Mouse (Mus musculus) intestine, embryonic 16.5 days (tissue): ENCODE measurements around the gene Crispld2. TPM values are rescaled to one million over a fixed set of nuclear protein-coding genes. Genes with fewer than 3 reads are reported as not detected.

Experiments used
- ATAC-seq: fragments of 200-750 bp; cut with Nextera tagmentation; 2 replicates; pipeline ENCODE4 v1.8.0; 2017; ENCODE audit warnings: moderate TSS enrichment, moderate library complexity
- H3K27ac ChIP-seq: fragments of 300-500 bp; sonication (generic); 2 replicates; pipeline ENCODE4 v1.5.1; 2014; ENCODE audit warnings: mild to moderate bottlenecking, low read length
- H3K27me3 ChIP-seq: fragments of 300-500 bp; sonication (generic); replicated peaks from 2 replicates; pipeline ENCODE4 v1.6.1; 2014; ENCODE audit warnings: low read length, control low read depth, mixed read lengths; ENCODE audit not compliant: control insufficient read depth, insufficient read depth
- H3K36me3 ChIP-seq: fragments of 300-500 bp; sonication (generic); 2 replicates; pipeline ENCODE4 v1.6.1; 2014; ENCODE audit warnings: low read length, control low read depth; ENCODE audit not compliant: control insufficient read depth, insufficient read depth
- H3K4me1 ChIP-seq: fragments of 300-500 bp; sonication (generic); 2 replicates; pipeline ENCODE4 v1.6.1; 2014; ENCODE audit warnings: low read length, control low read depth, mixed read lengths; ENCODE audit not compliant: control insufficient read depth, insufficient read depth
- H3K4me2 ChIP-seq: fragments of 300-500 bp; sonication (generic); 2 replicates; pipeline ENCODE4 v1.6.1; 2014; ENCODE audit warnings: low read depth, low read length, control low read depth
- H3K4me3 ChIP-seq: fragments of 300-500 bp; sonication (generic); 2 replicates; pipeline ENCODE4 v1.5.1; 2014; ENCODE audit warnings: mild to moderate bottlenecking, low read length
- H3K9ac ChIP-seq: fragments of 300-500 bp; sonication (generic); 2 replicates; pipeline ENCODE4 v1.6.1; 2014; ENCODE audit warnings: low read depth, low read length
- H3K9me3 ChIP-seq: fragments of 300-500 bp; sonication (generic); 2 replicates; pipeline ENCODE4 v1.6.1; 2016; ENCODE audit warnings: low read length, control low read depth; ENCODE audit not compliant: control insufficient read depth
- WGBS: fragments of 180-500 bp; shearing (Covaris S2); extraction: QIAGEN DNeasy Blood & Tissue Kit; methylation state at CpG from one replicate; pipeline ENCODE4 v1.1.7; 2014; 5-methylcytosine and 5-hydroxymethylcytosine counted together
- polyA plus RNA-seq: library from polyadenylated mRNA; unstranded; fragments of >200 nt; fragmentation: Nextera tagmentation; extraction: Ambion mirVana; gene quantifications from 2 replicates; pipeline ENCODE4 v1.2.1, GENCODE M21; 2015

The Crispld2 gene
- polyA plus RNA-seq, 1 experiment from 2014 or later, result 23.1 TPM

DNA sequence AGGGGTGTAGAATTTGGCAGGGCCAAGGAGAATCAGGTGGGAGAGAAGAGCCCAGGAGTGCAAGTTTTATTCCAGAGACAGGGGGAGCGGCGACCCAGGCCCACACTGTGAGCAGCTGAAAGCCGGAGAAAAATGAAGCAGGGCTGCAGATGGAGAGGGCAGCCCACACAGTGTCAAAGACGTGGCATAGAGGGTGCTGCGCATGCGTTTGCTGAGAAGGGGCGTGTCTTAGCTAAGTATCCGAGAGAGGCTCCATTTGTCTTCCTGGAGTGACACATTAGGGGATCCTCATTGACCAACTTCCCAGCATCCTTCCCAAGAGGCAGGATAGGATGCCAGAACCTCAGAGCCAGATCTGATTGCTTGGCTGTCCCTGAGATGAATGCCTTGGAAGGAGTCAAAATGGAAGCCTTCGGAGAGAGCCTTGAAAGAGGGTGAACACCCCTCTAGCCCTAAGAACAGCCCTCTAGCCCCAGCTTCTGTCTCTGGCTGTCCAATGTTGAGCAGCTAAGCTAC, 14.5 kb downstream of the Crispld2 start:
- ATAC-seq, result no peak
- H3K27me3 ChIP-seq, result no peaks in the 10 kb centered on the region
- 33% methylated on average over 9 of the region's 9 CpGs for WGBS
- H3K9ac ChIP-seq, result no peak overlapping the region
- no peak overlapping the region for H3K27ac ChIP-seq
- H3K4me2 ChIP-seq, result no peak overlapping the region
- H3K9me3 ChIP-seq, result no peaks in the 10 kb centered on the region
- H3K4me3 ChIP-seq, result no peak overlapping the region
- peaks cover 20% of the 10 kb centered on the region for H3K4me1 ChIP-seq
- no peaks in the 10 kb centered on the region for H3K36me3 ChIP-seq

GRCm38 (mm10) chr8:120007178-120007577, 14.9 kb downstream of the Crispld2 start:
- Histone ChIP-seq H3K9me3 (no peaks in the 10 kb centered on the region), H3K9ac (no peak overlapping the region), H3K36me3 (no peaks in the 10 kb centered on the region), H3K27me3 (no peaks in the 10 kb centered on the region), H3K27ac (no peak overlapping the region), H3K4me3 (no peak overlapping the region), H3K4me2 (no peak overlapping the region), H3K4me1 (peaks cover 20% of the 10 kb centered on the region)
- 77% methylated on average over 9 of the region's 9 CpGs for WGBS
- ATAC-seq, result no peak

DNA sequence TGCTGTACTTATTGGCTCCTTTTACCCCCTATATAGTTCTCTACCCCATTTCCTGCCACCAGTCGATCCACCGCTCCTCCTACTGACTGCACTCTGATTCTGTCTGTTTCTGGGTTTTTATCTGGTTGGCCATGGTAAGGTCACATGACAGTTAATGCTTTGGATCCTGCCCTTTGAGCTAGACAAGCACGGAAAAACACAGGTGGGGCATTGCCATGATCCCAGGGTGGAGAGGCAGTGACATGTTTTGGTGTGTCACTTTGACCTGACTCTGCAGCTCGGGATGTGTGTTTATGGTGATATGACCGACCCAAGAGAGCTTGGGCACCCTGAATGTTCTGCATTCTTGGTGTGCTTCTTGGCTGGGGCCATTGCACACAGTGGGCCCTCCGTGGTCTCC, 17.0 kb downstream of the Crispld2 start:
- Histone ChIP-seq H3K9me3 (no peaks in the 10 kb centered on the region), H3K4me1 (peaks cover 21% of the 10 kb centered on the region), H3K9ac (no peak overlapping the region), H3K27ac (no peak overlapping the region), H3K36me3 (no peaks in the 10 kb centered on the region), H3K27me3 (no peaks in the 10 kb centered on the region), H3K4me2 (no peak overlapping the region), H3K4me3 (no peak overlapping the region)
- peak; percentile 22; the same call in 1 of the 2 replicates for ATAC-seq
- WGBS, result 61% methylated on average over 6 of the region's 6 CpGs

DNA sequence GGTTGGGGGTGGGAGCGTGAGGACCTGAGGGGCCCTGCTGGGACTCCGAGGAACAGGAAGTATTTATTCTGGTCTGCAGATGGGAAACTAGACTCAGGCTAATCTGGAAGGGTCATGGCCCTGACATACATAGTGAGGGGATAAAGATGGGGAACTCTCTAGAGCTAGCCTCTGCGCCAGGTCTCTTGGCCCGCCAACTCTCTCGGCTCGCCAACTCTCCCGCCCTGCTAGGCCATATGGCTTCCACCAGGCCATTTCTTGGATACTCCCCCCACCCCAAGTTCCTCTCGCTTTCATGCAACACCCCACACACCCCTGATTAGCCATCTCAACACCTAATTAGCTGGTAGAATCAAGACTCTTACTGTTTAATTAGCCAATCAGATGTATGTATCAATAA, 20.3 kb downstream of the Crispld2 start:
- no peak overlapping the region for H3K4me2 ChIP-seq
- no peaks in the 10 kb centered on the region for H3K9me3 ChIP-seq
- H3K9ac ChIP-seq, result no peak overlapping the region
- ATAC-seq, result no peak
- no peak overlapping the region for H3K4me3 ChIP-seq
- H3K27ac ChIP-seq, result no peak overlapping the region
- H3K27me3 ChIP-seq, result no peaks in the 10 kb centered on the region
- WGBS, result 80% methylated on average over 8 of the region's 8 CpGs
- peaks cover 11% of the 10 kb centered on the region for H3K4me1 ChIP-seq
- no peaks in the 10 kb centered on the region for H3K36me3 ChIP-seq

GRCm38 (mm10) chr8:120012927-120013326, 20.7 kb downstream of the Crispld2 start:
- H3K4me3 ChIP-seq, result no peak overlapping the region
- H3K4me1 ChIP-seq, result peaks cover 11% of the 10 kb centered on the region
- H3K9ac ChIP-seq, result no peak overlapping the region
- no peaks in the 10 kb centered on the region for H3K9me3 ChIP-seq
- H3K4me2 ChIP-seq, result no peak overlapping the region
- WGBS, result 35% methylated on average over 9 of the region's 9 CpGs
- H3K27ac ChIP-seq, result no peak overlapping the region
- ATAC-seq, result no peak
- H3K36me3 ChIP-seq, result no peaks in the 10 kb centered on the region
- H3K27me3 ChIP-seq, result no peaks in the 10 kb centered on the region

DNA sequence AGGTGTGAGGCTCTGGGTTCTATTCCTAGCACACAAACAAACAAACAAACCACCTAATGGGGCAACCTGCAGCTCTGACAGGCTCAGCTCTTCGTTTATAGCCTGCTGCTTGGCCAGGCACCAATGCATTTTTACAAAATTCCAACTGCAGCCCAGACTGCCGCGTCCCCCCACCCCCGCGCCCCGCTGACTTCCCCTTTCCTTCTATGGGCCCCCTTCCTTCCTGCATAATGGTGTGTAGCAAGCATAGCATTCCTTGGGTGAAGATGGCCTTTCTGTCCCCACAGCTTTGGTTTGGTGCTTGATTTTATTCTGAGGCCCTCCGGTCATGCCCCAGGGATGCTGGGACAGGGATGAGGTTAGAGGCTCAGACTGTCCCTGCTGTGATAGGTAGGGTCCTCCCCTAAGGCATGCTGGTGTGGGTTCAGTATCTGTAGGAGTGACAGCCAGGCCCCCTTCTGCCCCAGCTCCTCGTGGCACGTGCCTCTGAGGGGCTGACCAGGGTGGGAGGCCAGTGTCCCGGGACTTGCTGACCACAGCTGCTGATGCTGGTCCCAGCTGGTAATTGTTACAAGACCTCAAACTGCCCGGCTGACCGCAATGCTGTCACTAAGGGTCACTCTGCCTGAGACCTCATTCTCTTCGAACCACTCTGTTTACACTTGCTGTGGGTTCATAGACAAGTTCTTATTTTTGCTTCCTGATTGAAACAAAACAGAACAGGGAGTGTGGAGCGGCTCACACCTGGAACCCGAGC, 22.2 kb downstream of the Crispld2 start:
- Histone ChIP-seq H3K27ac (0 out of 2 replicates have a peak overlapping the region, but pooled peaks have one; percentile 24), H3K9ac (no peak overlapping the region), H3K36me3 (no peaks in the 10 kb centered on the region), H3K4me1 (peaks cover 11% of the 10 kb centered on the region), H3K4me3 (no peak overlapping the region), H3K4me2 (no peak overlapping the region), H3K27me3 (no peaks in the 10 kb centered on the region), H3K9me3 (no peaks in the 10 kb centered on the region)
- 54% methylated on average over 15 of the region's 15 CpGs for WGBS
- ATAC-seq, result no peak

DNA sequence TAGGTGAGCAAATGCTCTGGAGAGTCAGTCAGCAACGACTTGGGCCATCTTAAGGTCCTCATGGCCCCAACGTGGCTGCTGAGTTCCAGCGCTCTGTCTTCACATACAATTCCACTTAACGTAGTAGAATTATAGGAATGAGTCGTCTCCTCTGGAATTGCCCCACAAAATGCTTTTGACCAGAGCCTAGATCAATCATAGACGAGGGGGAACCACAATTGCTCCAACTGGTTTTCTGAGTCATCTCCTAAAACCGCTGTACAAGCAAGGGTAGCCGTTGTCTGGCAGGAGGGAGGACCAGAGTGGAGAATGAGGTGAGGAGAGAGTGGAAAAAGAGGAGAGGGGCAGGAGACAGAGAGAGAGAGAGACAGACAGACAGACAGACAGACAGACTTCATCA, 23.7 kb downstream of the Crispld2 start:
- H3K27ac ChIP-seq, result no peak overlapping the region
- H3K4me3 ChIP-seq, result no peak overlapping the region
- peaks cover 11% of the 10 kb centered on the region for H3K4me1 ChIP-seq
- H3K36me3 ChIP-seq, result no peaks in the 10 kb centered on the region
- 85% methylated on average over 8 of the region's 8 CpGs for WGBS
- no peaks in the 10 kb centered on the region for H3K9me3 ChIP-seq
- no peak overlapping the region for H3K9ac ChIP-seq
- ATAC-seq, result no peak
- H3K4me2 ChIP-seq, result no peak overlapping the region
- H3K27me3 ChIP-seq, result no peaks in the 10 kb centered on the region

DNA sequence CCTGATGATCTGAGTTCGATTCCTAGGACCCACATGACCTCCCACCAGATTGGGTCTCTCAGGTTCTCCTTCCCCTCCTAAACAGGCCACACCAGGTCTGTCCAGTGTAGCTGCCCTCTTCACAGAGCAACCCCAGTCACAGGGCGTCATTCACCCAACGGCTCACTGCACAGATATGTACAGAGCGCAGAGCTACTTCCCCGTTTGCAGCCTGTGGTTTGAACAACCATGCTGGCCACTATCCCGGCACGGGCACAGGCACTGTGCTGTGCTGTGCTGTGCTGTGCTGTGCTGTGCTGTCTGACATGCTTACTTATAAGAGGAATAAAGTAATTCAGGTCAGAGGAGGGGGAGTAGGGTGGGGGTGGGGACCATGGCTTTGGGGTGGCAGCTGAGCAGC, 24.2 kb downstream of the Crispld2 start:
- Histone ChIP-seq H3K27me3 (no peaks in the 10 kb centered on the region), H3K4me1 (peaks cover 11% of the 10 kb centered on the region), H3K4me3 (no peak overlapping the region), H3K4me2 (no peak overlapping the region), H3K27ac (no peak overlapping the region), H3K36me3 (no peaks in the 10 kb centered on the region), H3K9me3 (no peaks in the 10 kb centered on the region), H3K9ac (no peak overlapping the region)
- ATAC-seq, result no peak
- 75% methylated on average over 7 of the region's 7 CpGs for WGBS

DNA sequence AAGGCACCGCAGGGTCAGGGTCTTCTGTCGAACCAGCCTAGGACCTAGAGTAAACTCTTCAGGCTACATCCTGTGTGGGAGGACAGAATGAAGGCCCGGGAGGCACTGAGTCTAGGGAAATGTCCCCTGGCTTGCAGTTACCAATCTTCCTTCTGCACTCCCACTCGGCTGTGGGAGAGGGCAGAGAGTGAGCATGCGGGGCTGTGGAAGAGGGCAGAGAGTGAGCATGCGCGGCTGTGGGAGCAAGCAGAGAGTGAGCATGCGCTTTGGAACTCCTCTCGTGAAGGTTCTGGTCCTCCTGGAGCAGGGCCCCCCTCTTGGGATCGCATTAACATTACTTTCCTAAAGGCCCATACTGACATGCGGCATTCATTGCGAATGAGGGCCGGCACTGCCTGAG, 25.1 kb downstream of the Crispld2 start:
- H3K4me2 ChIP-seq, result no peak overlapping the region
- WGBS, result 90% methylated on average over 13 of the region's 13 CpGs
- H3K9ac ChIP-seq, result no peak overlapping the region
- no peak overlapping the region for H3K27ac ChIP-seq
- no peaks in the 10 kb centered on the region for H3K9me3 ChIP-seq
- H3K4me3 ChIP-seq, result no peak overlapping the region
- H3K4me1 ChIP-seq, result peaks cover 11% of the 10 kb centered on the region
- no peaks in the 10 kb centered on the region for H3K36me3 ChIP-seq
- no peak for ATAC-seq
- no peaks in the 10 kb centered on the region for H3K27me3 ChIP-seq

- Histone ChIP-seq H3K9ac (no peak overlapping the region), H3K4me3 (no peak overlapping the region), H3K4me1 (peaks cover 11% of the 10 kb centered on the region), H3K27ac (no peak overlapping the region), H3K9me3 (no peaks in the 10 kb centered on the region), H3K36me3 (no peaks in the 10 kb centered on the region), H3K4me2 (no peak overlapping the region), H3K27me3 (no peaks in the 10 kb centered on the region)
- no peak for ATAC-seq
- 92% methylated on average over 6 of the region's 6 CpGs for WGBS
Observed at GRCm38 (mm10) chr8:120017786-120018185, 25.5 kb downstream of the Crispld2 start.
